Mouse (Mus musculus): ENCODE measurements around the gene 4930404N11Rik. TPM values are rescaled to one million over a fixed set of nuclear protein-coding genes. Genes with fewer than 3 reads are reported as not detected.
A peak's percentile ranks its signal among the peaks of the same experiment; 100 is the strongest.

Gene 4930404N11Rik
- total and polyA plus RNA-seq, 2 experiments from 2014 or later, result 0.99 TPM; not detected in 1

DNA sequence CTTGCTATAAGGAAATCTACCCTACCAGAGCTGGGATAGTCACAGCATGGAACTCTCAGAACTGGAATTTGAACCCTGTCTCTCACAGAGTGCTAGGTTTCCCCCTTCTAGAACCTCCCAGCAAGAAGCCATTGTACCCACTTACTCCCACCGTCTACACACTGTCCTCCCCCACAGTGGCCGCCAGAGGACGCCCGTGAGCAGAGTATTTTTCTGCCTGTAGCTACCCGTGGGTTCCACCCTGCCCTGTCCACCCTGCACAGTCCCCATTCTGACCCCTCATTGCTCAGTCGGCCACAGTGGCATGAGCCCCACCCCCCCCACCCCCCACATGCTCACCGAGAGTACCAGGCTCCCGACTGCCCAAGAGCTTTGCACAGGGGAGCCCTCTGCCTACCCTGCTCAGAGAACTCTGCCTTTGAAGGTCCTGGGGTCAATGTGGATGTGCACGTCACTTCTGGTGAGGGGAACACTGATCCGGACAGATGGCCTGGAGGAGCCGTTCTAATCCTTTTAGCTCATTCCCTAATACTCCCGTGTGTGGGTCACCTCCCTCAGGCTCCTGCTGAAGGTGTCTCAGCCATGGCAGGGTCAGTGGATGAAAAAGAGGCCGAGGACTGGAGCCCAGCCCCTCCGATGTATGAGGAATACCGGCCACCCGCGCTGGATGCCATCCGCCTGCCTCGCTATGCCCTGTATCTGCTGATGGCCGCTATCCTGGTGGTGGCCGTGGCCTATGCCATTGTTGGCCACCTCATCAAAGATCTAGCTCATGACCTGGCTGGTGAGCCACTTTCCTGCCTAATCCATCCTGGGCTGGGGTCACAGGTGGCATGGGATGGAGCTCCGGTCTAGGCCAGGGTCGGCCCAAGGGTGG lies 24.4 kb upstream of the 4930404N11Rik start:
- Histone ChIP-seq H3K36me3 (ENCODE audit: insufficient read depth, low read length) (peaks cover 33% of the 10 kb centered on the region), H3K9ac (replicated peaks; ENCODE audit: low read length) (0 out of 2 replicates have a peak overlapping the region, but pooled peaks have one; percentile 22), H3K4me1 (ENCODE audit: insufficient read depth, low read length) (peaks cover 16% of the 10 kb centered on the region; the same call in 1 of the 2 replicates), H3K4me2 (ENCODE audit: low read depth, low read length) (no peak overlapping the region), H3K27ac (peak overlapping the region; percentile 43; the same call in 1 of the 2 replicates), H3K4me3 (ENCODE audit: low read length) (no peak overlapping the region), H3K9me3 (ENCODE audit: low read length) (no peaks in the 10 kb centered on the region), H3K27me3 (ENCODE audit: insufficient read depth, low read length) (no peaks in the 10 kb centered on the region)
- WGBS, result 56% methylated on average over 23 of the region's 23 CpGs
- peak; percentile 91 for TF ChIP-seq CTCF (IDR thresholded peaks at IDR 0.05; ENCODE audit: low read depth)
- DNase-seq (ENCODE audit: low spot score), result peak; percentile 65
- peak; percentile 71 for ATAC-seq

DNA sequence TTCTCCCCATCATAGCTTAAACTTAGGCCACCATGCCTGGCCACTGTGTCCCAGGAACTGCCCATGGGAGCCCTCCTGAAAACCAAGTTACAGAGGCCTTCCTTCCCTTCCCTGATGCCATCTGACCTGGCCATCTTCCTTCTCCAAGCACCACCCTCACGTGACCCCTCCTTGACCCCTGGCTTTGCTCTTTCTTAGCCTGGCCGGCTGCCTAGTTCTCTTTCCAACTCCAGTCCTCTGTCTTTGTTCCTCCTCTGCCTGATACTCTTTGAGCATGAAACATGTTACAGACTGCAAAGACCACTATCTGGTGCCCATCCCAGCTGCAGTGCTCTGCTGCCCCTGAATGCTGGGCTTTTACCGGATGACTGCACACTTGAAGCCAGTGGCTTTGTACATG lies 23.8 kb upstream of the 4930404N11Rik start:
- no peak overlapping the region for H3K9ac ChIP-seq (replicated peaks; ENCODE audit: low read length)
- ATAC-seq, result no peak
- DNase-seq (ENCODE audit: low spot score), result no peak
- H3K27me3 ChIP-seq (ENCODE audit: insufficient read depth, low read length), result no peaks in the 10 kb centered on the region
- peaks cover 33% of the 10 kb centered on the region for H3K36me3 ChIP-seq (ENCODE audit: insufficient read depth, low read length)
- H3K27ac ChIP-seq, result peak overlapping the region; percentile 43; the same call in 1 of the 2 replicates
- no peak overlapping the region for H3K4me2 ChIP-seq (ENCODE audit: low read depth, low read length)
- H3K4me1 ChIP-seq (ENCODE audit: insufficient read depth, low read length), result peaks cover 18% of the 10 kb centered on the region; the same call in 1 of the 2 replicates
- no peaks in the 10 kb centered on the region for H3K9me3 ChIP-seq (ENCODE audit: low read length)
- TF ChIP-seq CTCF (IDR thresholded peaks at IDR 0.05; ENCODE audit: low read depth), result no peak
- WGBS, result 32% methylated on average over 3 of the region's 3 CpGs
- no peak overlapping the region for H3K4me3 ChIP-seq (ENCODE audit: low read length)

DNA sequence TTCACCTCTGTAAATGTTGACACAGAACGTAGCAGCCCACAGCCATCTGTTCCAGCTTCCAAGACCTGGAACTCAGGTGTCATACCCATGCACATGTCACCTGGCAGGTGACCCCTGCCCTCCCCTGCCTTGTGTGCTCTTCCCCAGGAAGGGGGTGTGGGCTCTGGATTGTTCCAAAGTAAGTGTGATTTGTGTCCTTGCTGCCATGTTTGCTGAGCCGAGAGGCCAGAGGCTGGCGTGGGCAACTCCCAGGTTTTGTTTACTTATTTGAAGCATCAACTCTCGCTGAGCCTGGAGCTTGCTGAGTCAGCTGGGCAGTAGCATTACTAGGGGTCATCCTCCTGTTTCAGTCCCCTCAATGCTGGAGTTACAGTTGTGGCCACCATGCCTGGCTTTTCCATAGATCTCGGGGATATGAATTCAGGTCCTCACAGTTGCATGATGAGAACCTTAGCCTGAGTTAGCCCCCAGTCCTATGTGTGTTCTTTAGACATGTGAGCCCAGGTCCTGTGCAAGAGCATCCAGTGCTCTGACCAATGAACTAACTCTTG lies 23.0 kb upstream of the 4930404N11Rik start, which contains the start of gene Gm48552:
Gene Gm48552, plus strand, starts transcription at position 501 of the 551 bp plus-strand sequence.
- TF ChIP-seq CTCF (IDR thresholded peaks at IDR 0.05; ENCODE audit: low read depth), result no peak
- Histone ChIP-seq H3K27me3 (ENCODE audit: insufficient read depth, low read length) (no peaks in the 10 kb centered on the region), H3K4me2 (ENCODE audit: low read depth, low read length) (no peak within 1 kb of the TSS), H3K9ac (replicated peaks; ENCODE audit: low read length) (no peak within 1 kb of the TSS), H3K36me3 (ENCODE audit: insufficient read depth, low read length) (peaks cover 33% of the 10 kb centered on the region), H3K9me3 (ENCODE audit: low read length) (no peaks in the 10 kb centered on the region), H3K4me3 (ENCODE audit: low read length) (no peak within 1 kb of the TSS), H3K4me1 (ENCODE audit: insufficient read depth, low read length) (peaks cover 14% of the 10 kb centered on the region; the same call in 1 of the 2 replicates), H3K27ac (peak within 1 kb of the TSS; percentile 43; the same call in 1 of the 2 replicates)
- WGBS, result 83% methylated on average over 5 of the region's 5 CpGs
- DNase-seq (ENCODE audit: low spot score), result no peak
- no peak for ATAC-seq

DNA sequence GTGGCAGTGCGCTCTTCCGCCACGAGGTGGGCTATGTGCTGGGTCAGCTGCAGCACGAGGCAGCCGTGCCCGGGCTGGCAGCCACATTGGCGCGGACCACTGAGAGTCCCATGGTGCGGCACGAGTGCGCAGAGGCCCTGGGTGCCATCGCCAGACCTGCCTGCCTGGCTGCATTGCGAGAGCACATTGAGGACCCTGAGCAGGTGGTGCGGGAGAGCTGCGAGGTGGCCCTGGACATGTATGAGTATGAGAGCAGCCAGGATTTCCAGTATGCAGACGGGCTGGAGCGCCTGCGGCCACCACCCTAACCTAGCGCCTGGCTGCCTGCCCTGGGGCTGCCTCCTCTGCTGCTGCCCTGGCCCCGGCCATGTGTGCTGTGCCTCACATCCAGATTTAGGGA lies 22.1 kb upstream of the 4930404N11Rik start:
- Histone ChIP-seq H3K36me3 (ENCODE audit: insufficient read depth, low read length) (peaks cover 33% of the 10 kb centered on the region), H3K9me3 (ENCODE audit: low read length) (no peaks in the 10 kb centered on the region), H3K9ac (replicated peaks; ENCODE audit: low read length) (no peak overlapping the region), H3K4me1 (ENCODE audit: insufficient read depth, low read length) (peaks cover 10% of the 10 kb centered on the region; the same call in 1 of the 2 replicates), H3K27me3 (ENCODE audit: insufficient read depth, low read length) (no peaks in the 10 kb centered on the region), H3K4me2 (ENCODE audit: low read depth, low read length) (no peak overlapping the region), H3K27ac (no peak overlapping the region), H3K4me3 (ENCODE audit: low read length) (no peak overlapping the region)
- ATAC-seq, result no peak
- TF ChIP-seq CTCF (IDR thresholded peaks at IDR 0.05; ENCODE audit: low read depth), result no peak
- DNase-seq (ENCODE audit: low spot score), result no peak
- 94% methylated on average over 20 of the region's 20 CpGs for WGBS

DNA sequence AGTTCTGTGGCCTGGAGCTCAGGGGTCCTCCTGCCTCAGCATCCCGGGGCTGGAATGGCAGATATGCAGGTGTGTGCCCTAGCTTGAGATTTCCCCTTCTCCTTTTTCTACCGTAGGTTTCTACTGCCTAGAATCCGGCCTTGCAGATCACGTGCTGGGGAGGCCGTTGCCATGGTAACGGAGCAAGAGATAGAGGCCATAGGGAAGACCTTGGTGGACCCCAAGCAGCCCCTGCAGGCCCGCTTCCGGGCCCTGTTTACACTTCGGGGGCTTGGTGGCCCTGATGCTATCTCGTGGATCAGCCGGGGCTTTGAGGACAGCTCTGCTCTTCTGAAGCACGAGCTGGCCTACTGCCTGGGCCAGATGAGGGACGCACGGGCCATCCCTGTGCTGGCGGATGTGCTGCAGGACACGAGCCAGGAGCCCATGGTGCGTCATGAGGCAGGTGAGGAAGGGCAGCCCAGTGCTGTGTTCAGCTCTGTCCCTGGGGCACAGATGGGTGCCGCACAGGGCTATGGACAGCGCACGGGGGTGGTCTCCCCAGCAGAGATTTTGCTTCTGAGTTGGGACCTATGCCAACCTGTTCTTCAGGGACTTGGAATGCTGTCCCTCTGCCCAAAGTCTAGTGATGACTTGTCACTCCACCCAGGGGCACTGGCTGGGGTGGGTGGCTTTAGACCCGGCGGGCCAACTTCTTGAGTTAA lies 20.1 kb upstream of the 4930404N11Rik start:
- Histone ChIP-seq H3K27ac (peak overlapping the region; percentile 94; the same call in 1 of the 2 replicates), H3K36me3 (ENCODE audit: insufficient read depth, low read length) (peaks cover 33% of the 10 kb centered on the region), H3K4me1 (ENCODE audit: insufficient read depth, low read length) (peaks cover 10% of the 10 kb centered on the region; the same call in 1 of the 2 replicates), H3K9me3 (ENCODE audit: low read length) (no peaks in the 10 kb centered on the region), H3K27me3 (ENCODE audit: insufficient read depth, low read length) (no peaks in the 10 kb centered on the region), H3K9ac (replicated peaks; ENCODE audit: low read length) (peak overlapping the region; percentile 87), H3K4me3 (ENCODE audit: low read length) (no peak overlapping the region), H3K4me2 (ENCODE audit: low read depth, low read length) (peak overlapping the region; percentile 97)
- DNase-seq (ENCODE audit: low spot score), result no peak
- no peak for TF ChIP-seq CTCF (IDR thresholded peaks at IDR 0.05; ENCODE audit: low read depth)
- WGBS, result 79% methylated on average over 22 of the region's 22 CpGs
- no peak for ATAC-seq

DNA sequence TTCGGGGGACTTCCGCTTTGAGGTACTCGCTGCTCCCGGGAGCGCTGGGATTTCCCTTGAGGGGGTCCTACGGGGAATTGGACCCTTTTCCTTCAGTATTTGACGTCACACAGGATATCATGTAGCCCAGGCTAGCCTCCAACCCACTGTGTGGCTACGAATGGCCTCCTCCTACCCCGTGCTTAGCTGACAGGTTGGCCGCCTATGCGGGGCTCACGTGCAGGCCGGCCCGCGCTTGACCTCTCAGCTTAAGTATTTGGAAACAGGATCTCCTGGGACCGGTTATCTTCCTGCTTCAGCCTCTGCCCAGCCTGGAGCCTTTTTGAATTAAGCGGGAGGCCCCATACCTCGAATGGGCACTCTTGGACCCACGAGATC lies 19.0 kb upstream of the 4930404N11Rik start:
- H3K9me3 ChIP-seq (ENCODE audit: low read length), result no peaks in the 10 kb centered on the region
- H3K9ac ChIP-seq (replicated peaks; ENCODE audit: low read length), result peak overlapping the region; percentile 87
- H3K27ac ChIP-seq, result peak overlapping the region; percentile 94
- H3K4me3 ChIP-seq (ENCODE audit: low read length), result peak overlapping the region; percentile 93
- no peaks in the 10 kb centered on the region for H3K27me3 ChIP-seq (ENCODE audit: insufficient read depth, low read length)
- 1% methylated on average over 19 of the region's 19 CpGs for WGBS
- no peak for DNase-seq (ENCODE audit: low spot score)
- peak overlapping the region; percentile 97 for H3K4me2 ChIP-seq (ENCODE audit: low read depth, low read length)
- peaks cover 33% of the 10 kb centered on the region for H3K36me3 ChIP-seq (ENCODE audit: insufficient read depth, low read length)
- H3K4me1 ChIP-seq (ENCODE audit: insufficient read depth, low read length), result peaks cover 10% of the 10 kb centered on the region; the same call in 1 of the 2 replicates
- peak; percentile 54 for ATAC-seq
- TF ChIP-seq CTCF (IDR thresholded peaks at IDR 0.05; ENCODE audit: low read depth), result no peak

All from hindbrain, postnatal 0 days (tissue).